Mouse (Mus musculus) layer of hippocampus, adult 9-10 months (tissue): Measurements from ENCODE around the gene Enpp6.

Experiments used
- DNase-seq: peaks from one replicate; pipeline ENCODE4 v3.0.0; 2022; ENCODE audit warnings: low spot score

The Enpp6 gene

GRCm38 (mm10) chr8:47067121-47067520 is 80.4 kb downstream of the Enpp6 start:
- no peak for DNase-seq

DNA sequence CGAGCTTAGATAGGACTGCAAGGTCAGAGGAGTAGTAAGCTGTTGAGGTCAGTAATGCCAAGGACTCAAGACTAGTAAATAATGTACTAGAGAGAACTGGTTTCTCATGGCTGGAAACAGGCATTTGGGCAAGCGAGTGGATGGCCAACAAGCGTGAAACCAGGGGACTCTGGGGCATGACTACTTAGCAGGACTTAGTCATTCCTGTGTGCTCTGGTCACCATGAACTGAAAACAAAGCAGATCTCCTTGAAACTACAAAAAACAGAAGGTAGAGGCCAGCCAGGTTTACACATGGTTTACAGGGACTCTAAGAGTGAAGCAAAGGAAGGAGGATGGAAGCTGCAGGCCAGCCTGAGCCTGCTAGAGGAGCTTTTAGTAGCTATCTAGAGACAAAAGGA is 82.9 kb downstream of the Enpp6 start:
- no peak for DNase-seq

GRCm38 (mm10) chr8:47072001-47072400 is 85.3 kb downstream of the Enpp6 start:
- DNase-seq, result no peak

DNA sequence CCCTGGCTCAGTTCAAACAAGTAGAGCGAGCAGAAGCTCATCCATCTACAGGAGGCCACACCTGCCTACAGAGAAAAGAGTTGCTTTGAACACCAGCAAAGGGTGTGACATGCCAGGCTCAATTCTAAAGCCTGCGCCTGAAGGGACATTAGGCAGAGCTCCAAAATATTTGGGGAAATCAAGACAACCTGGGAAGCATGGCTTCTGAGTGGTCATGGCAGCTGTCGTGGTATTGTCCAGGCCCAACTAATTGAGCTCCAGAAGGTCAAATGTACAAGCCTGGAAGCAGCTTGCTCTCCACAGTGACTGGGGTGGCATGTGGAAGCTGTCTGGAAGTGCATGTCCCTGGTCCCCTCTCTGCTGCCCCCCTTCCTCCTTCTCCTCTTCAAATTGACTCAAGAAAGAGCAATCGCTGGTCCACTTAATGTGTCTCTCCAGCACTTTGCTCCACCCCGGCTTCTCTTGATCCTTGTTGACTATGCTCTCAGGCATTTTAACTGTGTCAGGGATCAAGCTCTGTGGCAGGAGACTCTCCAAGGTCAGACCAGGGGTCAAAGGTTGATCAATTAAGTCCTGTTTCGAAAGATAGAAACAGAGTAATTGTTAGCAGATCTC is 89.4 kb downstream of the Enpp6 start:
- DNase-seq, result no peak

DNA sequence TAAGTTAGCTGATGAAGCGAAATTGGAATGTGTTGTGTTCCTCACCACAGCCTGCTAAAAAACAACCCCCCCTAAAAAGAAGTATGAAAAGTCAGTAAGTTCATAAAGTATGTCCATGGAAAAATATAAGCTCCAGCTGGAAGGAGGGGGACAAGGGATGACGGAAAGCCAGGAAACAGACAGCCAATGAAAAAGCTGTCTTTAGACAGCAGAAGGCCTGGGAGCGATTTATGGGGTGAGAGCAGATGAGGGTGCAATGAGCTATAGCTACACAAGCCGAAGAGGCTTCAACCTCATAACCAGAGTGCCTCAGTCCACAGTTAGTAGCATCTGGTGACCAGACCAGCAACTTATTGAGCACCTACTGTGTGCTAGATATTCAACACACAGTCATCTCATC is 93.3 kb downstream of the Enpp6 start:
- DNase-seq, result no peak

- no peak for DNase-seq
These were observed 95.7 kb downstream of the Enpp6 start for GRCm38 (mm10) chr8:47082201-47083027.

GRCm38 (mm10) chr8:47090021-47090420 is 103.3 kb downstream of the Enpp6 start:
- no peak for DNase-seq

DNA sequence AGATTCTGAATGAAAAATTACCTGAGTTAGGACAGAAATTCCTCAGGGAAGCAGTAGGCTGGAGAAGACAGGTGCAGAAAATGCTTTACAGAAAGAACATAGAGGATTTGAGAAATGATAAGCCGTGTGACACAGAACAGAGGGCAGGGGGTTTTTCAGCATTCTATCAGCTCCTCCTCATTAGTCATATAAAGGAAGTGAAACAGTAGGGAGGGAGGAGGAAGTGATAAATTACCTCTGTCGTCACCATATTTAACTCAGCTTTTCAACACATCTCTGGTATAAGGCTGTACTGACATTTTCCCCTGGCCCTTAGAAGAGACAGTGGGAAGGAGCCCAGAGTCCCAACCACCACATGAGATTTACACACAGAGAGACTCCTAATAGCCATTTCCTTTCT is 118.9 kb downstream of the Enpp6 start:
- DNase-seq, result no peak

DNA sequence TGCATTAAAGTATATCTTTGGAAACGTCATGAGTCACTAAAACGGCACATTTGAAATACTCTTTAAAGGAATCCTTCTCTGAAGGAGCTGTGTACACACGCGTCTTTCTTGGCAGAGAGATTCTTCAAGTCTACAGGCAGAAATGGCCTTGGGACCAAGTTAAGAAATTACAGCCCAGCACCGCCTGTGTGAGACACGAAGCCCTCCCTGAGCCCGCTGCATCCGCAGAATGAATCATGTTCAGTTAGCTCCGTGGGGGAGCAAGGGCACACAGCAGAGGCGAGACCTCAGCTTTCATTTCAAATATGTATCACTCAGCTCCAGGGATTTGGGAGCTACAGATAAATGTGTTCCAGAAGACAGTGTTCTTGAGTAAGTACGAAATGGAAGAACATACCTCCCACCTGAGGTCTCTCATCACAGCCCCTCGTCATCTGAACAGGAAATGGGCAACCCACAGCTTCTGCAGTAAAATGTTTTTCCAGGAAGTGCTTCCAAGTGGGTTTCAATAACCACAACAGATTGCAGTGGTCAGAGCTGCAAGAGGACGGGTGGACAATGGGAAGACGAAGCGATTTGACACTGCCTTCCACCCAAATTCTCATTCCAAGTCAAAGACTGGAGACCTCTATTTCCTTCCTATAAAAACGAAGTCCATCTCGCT is 127.6 kb downstream of the Enpp6 start:
- DNase-seq, result no peak

- no peak for DNase-seq
These were observed 130.6 kb downstream of the Enpp6 start for GRCm38 (mm10) chr8:47117336-47117735.

DNA sequence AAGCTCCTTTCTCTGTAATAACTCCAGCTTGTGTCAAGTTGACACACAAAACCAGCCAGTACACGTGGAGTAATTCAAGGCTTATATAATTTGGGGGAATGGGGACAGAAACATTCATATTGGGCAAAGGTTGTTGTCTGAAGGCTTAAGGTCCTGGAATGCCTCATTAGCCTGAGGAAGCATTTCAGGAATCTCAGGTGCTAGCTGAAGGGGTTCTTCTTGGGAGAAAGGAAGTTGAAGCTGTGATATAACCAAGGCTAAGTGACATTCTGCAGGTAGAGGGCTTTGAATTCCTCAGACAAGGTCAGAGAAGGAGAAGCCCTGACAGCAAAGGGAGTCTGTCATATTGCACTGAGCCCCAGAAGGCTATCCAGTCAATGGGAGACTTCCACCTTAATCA is 133.2 kb downstream of the Enpp6 start:
- no peak for DNase-seq

DNA sequence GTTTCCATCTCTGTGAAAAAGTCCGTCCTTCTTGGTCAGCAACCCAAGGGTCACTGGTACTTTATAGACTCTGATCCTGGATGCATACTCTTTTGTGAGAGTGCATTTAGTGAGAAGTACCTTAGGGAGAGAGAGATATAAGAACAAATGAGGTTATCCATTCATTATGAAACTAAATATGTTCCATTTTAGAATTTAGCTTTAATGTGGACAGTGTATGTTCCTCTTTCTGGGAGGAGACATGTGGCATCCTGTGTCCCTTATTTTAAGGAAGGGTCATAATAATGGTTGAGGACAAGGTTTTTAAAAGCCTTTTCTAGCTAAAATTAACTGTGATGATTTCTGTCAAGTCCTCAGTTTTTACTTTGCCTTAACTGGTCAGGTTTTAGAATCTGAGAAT is 142.2 kb downstream of the Enpp6 start:
- no peak for DNase-seq

DNA sequence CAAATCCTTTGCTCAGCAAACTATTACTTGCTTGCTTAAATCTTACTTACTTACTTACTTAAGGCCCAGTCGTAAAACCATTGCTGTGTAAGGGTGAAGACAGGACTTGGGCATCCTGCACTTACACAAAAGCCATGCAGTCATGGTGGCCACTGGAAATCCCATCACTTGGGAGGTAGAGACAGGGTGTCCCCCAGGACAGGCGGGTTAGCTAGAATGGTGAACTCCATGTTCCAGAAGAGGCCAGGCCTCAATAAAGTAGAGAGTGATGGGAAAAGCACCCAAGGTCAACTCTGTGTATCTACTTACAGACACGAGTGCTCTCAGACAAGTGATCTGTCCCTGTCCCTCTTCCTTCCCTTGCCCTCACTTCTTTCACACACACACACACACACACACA is 146.7 kb downstream of the Enpp6 start:
- DNase-seq, result no peak

DNA sequence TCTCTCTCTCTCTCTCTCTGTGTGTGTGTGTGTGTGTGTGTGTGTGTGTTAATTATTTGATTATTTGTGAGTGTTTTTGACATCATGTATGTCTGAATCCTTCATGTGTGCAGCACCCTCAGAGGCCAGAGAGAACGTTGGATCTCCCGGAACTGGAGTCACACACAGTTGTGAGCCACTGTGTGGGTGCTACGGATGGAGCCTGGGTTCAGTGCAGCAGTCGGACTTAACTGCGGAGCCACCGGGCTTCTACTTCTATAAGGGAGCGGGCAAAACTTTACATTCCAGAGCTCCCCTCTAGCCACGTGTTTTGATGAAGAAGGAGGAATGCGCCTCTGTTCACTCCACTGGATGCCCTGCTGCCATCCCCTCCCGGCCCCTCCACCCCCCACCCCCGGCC is 148.0 kb downstream of the Enpp6 start:
- DNase-seq, result no peak

- DNase-seq, result no peak
These were observed 148.9 kb downstream of the Enpp6 start for GRCm38 (mm10) chr8:47135586-47135985.

GRCm38 (mm10) chr8:47136047-47136446 is 149.4 kb downstream of the Enpp6 start:
- no peak for DNase-seq

- no peak for DNase-seq
These were observed 158.6 kb downstream of the Enpp6 start for GRCm38 (mm10) chr8:47145258-47145657.
